Mouse (Mus musculus) left cerebral cortex, adult 9 months (tissue): ENCODE measurements around the gene Sec14l1.

Experiments
- DNase-seq, 2 experiments: peaks; one replicate each; pipeline ENCODE4 v3.0.0; 2022; ENCODE audit warnings: low spot score in 2 of 2

Sec14l1 gene

DNA sequence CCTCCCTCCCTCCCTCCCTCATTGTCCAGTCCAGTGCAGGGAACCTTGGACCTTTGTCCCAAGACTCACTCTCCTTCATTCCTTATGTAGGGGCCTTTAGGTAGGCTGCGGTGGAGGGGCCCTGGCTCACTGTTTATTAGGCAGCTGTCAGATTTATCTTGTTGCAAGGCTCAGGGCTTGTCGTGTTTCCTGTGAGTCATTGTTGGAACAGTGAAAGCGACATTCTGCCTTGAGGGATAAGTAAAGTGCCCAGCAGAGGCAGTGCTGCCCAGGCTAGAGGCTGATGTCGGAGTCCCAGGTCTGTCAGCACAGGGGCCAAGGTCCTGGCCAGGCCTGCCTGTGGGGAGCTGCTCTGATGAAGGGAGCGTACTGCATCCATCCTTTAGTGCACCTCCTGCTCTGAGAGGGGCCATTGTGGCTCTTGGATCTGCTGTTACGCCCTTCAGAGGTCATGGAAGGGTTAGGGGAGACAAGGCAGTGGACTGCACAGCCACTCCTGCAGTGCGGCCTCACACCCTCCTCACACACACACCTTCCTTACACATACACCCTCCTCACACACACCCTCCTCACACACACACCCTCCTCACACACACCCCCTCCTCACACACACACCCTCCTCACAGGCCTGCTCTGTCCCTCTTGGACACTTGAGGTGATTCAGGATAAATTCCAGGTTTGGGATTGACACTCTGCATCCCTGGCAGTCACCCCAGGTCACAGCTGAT is 39.3 kb downstream of the Sec14l1 start:
- no peak for DNase-seq

DNA sequence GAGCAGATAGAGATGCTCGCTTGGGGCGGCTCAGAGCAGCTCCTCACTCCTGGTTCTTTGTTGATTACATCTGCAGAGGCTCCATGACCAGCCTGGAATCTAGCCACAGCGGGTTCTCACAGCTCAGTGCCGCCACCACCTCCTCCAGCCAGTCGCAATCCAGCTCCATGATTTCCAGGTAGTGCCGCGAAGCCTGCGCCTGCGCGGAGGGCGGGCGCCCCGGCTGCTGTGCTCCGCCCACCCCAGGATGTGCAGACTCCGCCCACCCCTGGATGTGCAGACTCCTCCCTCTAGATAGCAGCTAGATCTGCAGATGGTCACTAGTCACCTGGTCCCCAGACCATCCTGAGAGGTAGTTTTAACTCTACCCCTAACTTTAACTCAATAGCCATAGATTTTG is 41.8 kb downstream of the Sec14l1 start:
- DNase-seq, result no peak

DNA sequence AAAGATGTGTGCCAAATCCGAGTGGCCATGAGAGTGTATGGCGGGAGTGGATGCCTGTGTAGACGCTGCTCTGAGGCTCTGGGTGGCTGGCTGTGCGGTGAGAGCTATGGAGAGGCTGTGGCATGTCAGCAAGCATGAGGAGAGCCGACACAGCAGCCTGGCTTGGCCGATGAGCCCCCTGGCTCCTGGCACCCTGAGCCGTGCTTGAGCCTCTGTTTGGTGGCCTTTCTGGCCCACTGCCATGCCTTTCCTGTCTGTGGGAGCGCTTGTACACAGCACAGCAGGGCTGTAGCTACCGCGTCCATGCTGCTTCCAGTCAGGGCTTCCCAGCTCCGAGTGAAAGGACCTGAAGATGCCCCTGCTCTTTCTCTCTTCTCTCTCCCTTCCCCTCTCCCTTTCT is 43.4 kb downstream of the Sec14l1 start:
- DNase-seq, result no peak

DNA sequence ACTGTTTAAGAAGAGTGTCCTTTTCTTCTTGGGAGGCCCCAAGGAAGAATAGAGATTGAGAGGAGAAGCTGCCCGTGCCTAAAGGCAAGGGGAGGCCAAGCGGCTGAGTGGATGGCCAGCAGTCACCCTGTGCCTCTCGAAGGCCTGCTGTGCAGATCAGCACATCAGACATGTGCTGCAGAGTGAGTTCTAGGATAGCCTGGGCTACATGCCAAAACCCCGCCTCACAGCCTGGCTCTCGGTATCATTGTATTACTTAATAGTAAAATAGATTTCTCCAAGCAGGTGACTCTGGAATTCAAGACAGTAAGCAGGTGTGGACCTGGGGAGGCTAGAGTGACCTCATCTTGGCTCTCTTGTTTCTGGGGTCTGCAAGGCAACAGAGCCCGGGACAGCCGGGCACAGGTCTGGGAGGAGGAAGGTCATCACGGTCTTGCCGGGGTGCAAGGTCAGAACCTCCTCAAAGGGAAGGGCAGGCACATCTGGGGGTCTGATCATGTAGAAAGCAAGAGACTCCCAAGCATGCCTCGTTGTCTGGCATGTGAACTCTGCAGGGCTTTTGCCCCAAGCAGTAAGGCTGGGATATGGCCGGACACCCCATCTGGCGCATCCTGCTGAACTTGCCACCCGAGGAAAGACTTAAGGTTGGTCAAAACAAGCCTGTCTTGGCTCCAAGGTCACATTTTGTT is 44.4 kb downstream of the Sec14l1 start:
- DNase-seq, result no peak

DNA sequence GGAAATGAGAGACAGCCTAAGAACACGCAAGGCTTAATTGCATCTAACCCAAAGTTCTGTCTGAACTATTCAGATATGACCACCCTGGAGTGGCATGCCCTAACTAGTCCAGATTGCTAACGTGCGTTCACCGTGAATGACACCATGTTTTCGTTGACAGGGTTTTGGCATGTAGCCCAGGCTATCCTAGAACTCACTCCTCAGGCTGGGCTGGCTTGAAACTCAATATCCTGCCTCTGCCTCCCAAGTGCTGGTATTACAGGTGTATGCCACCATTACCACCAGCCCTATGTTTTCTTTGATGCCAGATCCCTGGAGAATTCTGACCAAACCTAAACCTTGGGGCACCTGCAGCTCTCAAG is 45.0 kb downstream of the Sec14l1 start:
- no peak for DNase-seq

DNA sequence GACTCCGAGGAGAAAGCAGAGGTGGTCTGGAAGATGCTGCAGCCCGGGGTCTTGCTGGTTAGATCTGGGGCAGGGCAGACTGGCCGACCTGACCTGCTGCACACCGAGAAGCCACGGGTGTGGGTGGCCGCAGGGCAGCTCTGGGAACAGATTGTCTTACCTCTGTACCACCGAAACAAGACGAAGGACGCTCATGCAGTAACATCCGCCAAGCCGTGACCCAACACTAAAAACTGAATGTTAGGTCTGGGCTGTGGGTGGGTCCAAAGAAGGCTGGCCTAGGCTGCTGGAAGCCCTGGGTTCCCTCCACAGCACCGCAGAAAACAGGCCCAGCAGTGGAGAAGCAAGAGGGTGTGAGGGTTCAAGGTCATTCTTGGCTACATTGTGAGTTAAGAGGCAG is 45.8 kb downstream of the Sec14l1 start:
- no peak for DNase-seq

DNA sequence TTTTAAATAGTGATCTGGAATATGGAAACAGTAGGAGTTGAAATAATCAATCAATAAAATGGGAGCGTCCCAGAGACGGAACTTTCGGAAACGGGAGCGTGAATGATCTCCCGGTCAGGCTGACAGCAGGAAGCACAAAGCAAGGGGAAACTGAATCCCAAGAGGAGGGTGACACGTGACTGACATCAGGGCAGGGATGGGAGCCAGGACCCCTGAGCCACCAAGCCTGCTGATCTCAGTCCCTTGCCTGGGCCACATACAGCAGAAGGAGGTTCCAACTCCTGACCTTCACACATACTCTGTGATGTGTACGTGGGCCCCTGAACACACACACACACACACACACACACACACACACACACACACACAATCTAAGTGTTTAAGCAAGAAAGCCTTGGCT is 46.6 kb downstream of the Sec14l1 start:
- no peak for DNase-seq

DNA sequence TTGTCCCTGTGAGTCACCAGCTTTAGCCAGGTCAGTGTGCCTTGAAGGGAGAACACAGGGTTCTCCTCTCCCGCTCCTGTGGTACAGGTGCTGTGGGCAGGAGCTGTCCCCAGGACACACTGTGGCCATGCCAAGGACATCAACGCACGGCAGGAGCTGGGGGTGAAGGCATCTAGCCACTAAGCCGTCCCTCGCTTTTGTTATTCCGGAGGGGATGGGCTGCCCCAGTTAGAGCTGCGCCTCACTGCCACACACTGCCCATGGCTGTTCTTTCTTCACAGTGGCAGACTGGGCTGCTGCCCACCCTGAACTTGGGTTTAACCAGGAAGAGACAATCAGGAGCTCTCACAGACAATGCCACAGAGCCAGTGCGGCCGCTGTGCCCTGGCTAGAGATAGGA is 48.1 kb downstream of the Sec14l1 start:
- DNase-seq, result no peak

DNA sequence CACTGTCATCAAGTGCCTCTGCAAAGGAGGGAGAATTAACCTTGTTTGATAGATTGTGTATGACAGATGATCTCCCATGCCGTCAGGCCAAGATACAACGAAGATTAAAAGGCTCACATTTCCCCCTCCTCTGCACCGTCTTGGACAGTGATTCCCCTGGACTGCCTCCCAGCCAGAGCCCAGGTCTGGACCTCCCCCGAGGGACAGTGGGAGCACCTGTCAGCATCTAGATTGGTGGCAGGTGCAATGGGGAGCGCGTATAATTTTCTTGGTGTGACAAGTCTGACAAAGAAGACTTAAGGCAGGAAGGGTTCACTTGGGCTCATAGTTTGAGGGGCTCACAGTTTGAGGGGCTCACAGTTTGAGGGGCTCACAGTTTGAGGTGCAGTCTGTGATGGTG is 48.8 kb downstream of the Sec14l1 start:
- no peak for DNase-seq

DNA sequence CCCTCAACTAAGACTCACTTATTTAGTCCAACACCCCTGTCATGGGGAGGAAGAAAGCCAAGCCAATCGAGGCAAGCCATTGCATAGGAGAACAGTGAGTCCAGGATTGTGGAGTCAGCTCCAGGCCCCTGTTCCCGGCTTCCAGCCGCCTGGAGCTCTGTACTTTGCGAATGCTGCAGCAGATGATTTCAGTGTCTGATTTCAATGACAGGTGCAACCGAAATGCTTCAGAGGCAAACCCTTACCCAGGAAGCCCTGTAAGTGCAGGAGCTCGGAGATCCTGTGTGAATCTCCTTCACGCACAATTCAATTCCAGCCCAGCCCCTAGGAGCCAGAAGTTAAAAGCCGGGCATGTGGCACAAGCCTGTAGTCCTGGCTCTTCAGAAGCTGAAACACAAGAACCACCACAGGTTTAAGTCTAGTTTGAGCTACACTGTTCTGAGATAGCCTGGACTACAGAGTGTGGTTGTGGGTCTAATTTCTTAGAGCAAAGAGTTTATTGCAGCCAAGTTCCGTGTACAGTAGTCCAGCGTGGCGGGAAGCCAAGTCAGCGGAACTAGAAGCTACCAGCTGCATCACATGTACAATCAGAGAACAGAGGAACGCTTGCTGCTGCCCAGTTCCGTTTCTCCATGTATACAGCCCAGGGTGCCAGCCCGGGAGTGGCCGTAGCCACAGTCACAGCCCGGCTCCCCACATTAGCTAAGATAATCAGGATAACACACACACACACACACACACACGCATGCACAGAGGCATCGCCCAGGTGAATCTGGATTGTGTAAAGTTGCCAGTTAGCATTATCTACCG is 53.5 kb downstream of the Sec14l1 start:
- DNase-seq, result no peak

DNA sequence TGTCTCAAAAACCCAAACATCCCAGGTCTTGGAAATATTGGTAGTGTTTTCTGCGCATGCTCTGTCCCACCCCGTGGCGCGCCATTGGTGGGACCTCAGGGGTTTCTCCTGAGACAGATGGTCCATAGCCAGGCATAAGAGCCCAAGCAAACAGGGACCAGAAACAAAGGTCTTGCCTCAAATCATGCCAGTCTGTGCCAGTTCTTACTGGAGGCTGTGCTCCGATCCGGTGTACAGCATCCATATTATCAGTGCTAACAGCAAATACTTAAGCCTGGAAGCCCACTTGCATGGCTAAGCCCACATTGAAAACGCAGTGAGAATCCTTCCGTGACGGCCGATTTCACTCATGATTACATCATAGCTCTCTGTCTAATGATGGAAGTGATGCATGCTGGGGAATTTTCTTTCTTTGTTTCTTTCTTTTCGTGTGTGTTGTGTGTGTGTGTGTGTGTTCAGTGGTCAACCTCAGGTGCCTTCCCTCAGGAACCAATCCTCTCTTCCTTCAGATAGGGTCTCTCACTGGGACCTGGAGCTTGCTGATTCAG is 54.2 kb downstream of the Sec14l1 start:
- DNase-seq, result no peak

DNA sequence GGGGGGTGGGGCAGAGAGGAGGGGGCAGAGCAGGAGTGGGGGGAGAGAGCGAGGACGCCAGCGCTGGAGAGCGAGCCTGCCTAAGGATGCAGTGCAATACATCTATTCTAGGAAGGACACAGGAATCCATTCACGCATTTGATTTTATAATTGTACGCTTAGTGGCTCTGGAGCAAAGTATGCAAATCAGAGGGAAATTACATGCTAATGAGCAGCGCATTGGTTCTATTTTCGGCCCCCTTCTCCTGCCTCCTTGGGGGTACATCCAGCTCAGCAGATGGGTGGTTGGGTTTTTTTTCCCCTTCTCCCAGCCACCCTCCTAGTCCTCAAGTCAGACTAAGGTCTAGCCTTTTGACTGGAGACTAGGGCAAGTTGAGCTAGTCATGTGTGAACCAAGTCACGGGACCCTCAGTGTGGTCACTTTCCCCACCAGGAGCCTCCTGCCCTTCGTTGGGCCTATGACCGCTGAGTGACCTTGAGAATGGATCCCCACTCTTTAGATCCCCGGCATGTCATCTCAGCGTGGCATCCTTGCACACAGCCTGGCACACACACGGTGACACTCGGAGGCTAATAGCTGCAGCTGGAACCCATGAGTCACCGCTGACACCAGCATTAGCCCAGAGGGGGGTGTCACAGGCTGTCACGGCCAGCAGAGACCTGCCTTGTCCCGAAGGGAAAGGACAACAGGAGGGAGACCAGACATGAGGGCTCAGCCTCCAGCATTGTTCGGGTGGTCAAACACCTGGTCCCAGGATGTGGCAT is 55.0 kb downstream of the Sec14l1 start:
- DNase-seq, result peak in 1 of 2 experiments; percentile 53

DNA sequence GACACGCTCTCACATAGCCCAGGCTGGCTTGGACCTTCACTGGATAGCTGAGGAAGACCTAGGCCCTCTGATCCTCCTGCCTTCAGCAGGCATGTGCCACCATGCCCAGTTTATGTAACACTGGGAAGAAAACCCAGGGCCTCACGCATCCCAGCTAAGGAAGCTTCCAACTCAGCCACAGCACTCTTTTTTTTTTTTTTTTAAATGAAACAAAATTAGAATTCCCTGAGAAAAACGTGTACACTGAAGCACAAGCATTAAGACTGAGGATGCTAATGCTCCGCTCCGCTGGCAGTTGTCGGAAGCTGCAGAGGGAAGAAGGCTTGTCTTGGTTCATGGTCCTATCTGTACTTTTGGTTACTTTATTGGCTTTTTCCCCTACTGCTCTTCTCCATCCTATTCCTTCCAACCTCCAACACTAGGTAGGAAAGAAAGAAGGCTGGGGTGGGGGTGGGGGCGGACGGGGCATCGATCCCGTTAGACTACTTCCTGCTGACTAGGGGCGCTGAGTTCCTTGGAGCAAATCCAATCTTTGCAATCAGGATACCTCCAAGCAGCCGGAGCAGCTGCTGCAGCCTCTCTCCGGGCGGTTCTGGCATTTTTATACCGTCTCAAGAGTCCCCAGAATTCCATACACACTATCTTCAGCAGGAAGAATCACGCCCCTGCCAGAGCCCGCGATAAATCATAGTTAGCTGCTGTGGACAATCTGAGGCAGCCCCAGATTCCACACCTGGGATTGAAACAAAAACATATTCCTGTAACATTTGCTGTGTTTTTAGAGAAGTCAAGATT is 59.3 kb downstream of the Sec14l1 start:
- DNase-seq, result no peak

DNA sequence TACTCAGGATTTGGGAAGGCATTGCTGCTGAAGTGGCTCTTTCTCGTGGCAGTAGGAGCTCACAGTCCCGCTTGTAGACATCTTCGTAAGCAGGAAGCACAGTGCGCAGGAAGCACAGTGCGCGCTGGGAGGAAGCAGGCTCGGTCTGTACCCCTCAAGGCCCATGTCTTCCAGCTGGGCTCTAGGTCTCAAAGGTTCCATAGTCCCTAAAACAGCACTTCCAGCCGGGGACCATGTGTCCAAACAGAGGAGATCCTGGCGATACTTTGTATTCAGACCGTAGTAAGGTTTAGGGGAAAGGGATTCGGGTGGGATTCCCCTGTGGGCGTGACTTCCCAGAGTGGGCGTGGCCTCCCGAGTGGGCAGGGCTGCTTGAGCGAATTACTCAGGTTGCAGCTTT is 60.0 kb downstream of the Sec14l1 start:
- DNase-seq, result no peak

DNA sequence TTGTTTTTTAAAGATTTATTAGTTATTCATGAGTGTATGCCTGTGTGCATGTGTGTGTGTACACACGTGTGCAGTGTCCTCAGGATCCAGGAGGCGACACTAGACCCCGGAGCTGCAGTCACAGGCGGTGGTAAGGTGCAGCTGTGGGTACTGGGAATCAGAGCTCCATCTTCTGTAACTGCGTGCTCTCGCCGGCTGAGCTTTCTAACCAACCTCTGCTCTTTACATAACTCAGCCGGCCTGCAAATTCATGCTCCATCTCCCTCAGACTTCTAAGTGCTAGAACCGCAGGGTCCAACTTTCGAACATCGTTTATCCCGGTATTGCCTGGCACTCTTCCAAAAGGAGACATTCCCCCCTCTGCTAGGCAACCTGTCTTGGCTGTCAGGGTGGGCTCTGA is 60.5 kb downstream of the Sec14l1 start:
- no peak for DNase-seq

DNA sequence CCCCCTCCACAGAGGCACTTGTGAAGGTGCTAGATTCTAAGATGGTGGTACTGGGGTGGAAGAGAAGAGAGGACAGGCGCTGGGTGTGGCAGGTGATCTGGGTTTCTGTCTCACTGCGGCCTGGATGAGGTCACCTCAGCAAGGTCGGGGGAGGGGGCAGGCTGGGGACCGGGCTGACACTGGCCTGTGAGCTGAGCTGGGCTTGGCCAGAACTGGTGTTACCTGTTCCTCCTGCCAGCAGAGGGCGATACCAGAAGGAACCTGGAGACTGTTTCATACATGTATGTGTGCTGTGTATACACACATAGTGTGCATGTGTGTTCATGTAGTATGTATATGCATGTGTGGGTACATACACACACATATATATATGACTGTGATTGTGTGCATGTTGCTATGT is 61.3 kb downstream of the Sec14l1 start:
- DNase-seq, result no peak

DNA sequence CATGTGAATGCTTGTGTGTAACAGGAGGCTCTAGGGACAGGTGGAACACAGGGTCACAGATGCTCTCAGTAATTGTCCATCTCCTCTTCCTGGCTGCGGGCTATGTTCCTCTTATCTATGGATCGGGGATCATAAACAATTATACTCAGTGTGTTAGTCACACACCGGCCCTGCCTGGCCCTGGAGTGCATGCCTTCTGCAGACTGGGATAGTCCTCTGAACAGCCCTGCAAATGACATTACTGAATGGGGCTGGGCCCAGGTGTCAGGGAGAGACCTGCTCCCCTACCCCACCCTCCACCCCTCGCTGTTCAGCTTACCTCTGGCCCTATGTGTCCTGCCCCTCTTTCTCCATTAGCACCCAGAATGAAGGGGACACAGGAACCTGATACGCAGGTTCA is 61.9 kb downstream of the Sec14l1 start:
- no peak for DNase-seq

DNA sequence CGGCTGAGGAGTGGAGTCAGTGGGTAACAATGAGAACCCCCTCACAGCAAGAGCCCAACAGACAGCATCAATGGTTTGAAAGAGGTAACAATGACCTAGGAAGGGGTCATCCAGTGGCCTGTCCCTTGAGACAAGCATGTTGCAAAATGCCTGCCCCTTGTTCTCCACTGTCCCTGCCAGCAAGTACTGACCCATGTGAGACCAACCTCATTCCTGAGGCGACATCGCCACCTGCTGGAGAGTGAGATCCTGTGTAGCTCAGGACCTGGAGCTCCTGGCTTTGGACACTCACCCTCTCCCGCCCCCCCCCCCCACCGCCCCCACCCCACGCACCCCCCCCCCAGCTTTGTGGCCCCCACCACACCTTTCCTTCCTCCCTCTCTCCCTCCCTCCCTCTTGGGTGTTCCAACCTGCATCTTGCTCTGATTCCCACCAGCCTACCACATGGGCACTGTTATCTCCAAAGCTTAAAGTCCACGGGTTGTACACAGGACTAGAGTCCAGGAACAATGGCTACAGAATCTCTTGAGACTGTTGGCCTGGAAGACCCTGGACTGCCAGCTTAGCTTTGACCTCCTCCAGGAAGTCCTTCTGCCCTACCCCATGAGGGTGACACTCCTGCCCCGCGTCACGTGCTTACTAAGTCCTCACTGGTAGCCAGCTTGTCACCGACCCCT is 62.5 kb downstream of the Sec14l1 start:
- peak in 1 of 2 experiments; percentile 93 for DNase-seq

DNA sequence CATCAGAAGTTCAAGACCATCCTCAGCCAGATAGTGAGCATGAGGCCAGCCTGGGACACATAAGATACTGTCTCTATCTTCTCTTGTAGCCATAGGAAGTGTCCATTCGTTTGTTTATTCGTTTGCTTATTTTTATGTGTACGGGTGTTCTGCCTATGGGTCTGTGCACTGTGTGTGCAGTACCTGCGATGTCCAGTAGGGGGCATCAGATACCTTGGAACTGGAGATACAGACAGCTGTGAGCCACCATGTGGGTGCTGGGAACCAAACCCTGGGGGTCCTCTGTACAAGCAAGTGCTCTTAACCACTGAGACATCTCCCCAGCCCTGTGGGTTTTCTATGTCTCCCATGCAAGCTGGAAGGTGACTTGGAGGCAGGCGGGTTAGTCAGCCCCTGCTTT is 64.9 kb downstream of the Sec14l1 start:
- no peak for DNase-seq

DNA sequence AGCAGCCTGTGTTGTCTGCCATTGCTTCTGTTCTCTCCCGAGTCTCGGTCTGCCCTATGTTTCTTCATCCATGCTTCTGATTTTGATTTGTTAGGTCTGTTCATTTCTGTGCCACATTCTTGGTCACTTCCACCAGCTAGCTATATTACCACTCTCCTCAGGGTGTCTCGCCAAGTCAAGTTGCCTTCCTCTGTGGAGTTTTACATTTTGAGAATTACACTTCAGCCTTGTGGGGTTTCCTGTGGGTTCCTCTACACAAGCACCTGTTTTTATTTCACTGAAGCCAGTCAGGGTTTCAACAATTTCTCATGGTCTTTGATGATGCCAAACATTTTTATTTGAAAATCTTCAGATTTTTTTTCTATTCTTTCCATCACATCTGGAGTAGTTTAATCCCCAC is 67.8 kb downstream of the Sec14l1 start:
- no peak for DNase-seq
